Mouse (Mus musculus) hindbrain, embryonic 11.5 days (tissue): ENCODE measurements at regions not wholly inside any gene's neighbourhood (a gene's known extent, or its start where the extent isn't known, plus 50 kb on each side); places are given as distances from the start of the nearest gene placed in this dataset.

Source experiments
- ATAC-seq: fragments of 200-750 bp; cut with Nextera tagmentation; 2 replicates; pipeline ENCODE4 v1.8.0; 2017; ENCODE audit warnings: mild to moderate bottlenecking, moderate TSS enrichment, moderate library complexity; ENCODE audit not compliant: low FRiP score
- DNase-seq: peaks from one replicate; pipeline ENCODE4 v3.0.0-alpha.2; 2015; ENCODE audit warnings: low spot score
- H3K27ac ChIP-seq: fragments of 300-500 bp; sonication (generic); 2 replicates; pipeline ENCODE4 v1.5.1; 2014; ENCODE audit warnings: mild to moderate bottlenecking, low read depth, low read length
- H3K27me3 ChIP-seq: fragments of 300-500 bp; sonication (generic); 2 replicates; pipeline ENCODE4 v1.6.1; 2014; ENCODE audit warnings: mild to moderate bottlenecking, low read length, moderate library complexity, mixed read lengths; ENCODE audit not compliant: control insufficient read depth, insufficient read depth
- H3K36me3 ChIP-seq: fragments of 300-500 bp; sonication (generic); 2 replicates; pipeline ENCODE4 v1.6.1; 2014; ENCODE audit warnings: mild to moderate bottlenecking, low read length, moderate library complexity, mixed read lengths; ENCODE audit not compliant: control insufficient read depth, insufficient read depth
- H3K4me1 ChIP-seq: fragments of 300-500 bp; sonication (generic); replicated peaks from 2 replicates; pipeline ENCODE4 v1.6.1; 2014; ENCODE audit warnings: low read length, mixed read lengths; ENCODE audit not compliant: control insufficient read depth, insufficient read depth
- H3K4me2 ChIP-seq: fragments of 300-500 bp; sonication (generic); replicated peaks from 2 replicates; pipeline ENCODE4 v1.6.1; 2014; ENCODE audit warnings: mild to moderate bottlenecking, low read depth, low read length
- H3K4me3 ChIP-seq: fragments of 300-500 bp; sonication (generic); 2 replicates; pipeline ENCODE4 v1.5.1; 2014; ENCODE audit warnings: low read depth, low read length
- H3K9ac ChIP-seq: fragments of 300-500 bp; sonication (generic); 2 replicates; pipeline ENCODE4 v1.6.1; 2014; ENCODE audit warnings: low read depth, low read length
- H3K9me3 ChIP-seq: fragments of 300-500 bp; sonication (generic); 2 replicates; pipeline ENCODE4 v1.6.1; 2016; ENCODE audit warnings: low read length; ENCODE audit not compliant: control insufficient read depth
- WGBS: fragments of 180-500 bp; shearing (Covaris S2); extraction: QIAGEN DNeasy Blood & Tissue Kit; methylation state at CpG from one replicate; pipeline ENCODE4 v1.1.7; 2014; 5-methylcytosine and 5-hydroxymethylcytosine counted together

DNA sequence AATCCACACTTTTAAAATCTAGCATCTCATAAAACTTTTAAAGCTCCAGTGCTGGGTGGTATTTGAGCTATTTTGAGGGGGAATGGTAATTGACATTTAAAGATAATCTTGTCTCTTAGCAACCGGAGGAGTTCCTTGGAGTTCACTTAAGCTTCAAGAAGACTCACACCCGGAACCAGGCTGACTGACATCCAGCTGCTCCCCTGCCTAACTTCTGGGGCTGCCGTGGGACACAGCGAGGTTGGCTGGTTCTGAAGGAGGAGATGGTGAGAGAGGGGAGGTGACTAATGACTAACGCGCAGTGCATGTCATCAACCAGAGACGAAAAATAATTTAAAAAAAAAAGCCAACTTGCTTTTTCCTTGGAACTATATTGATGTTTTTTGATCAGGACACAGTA lies 157.7 kb upstream of the Ado start:
- no peak for ATAC-seq

DNA sequence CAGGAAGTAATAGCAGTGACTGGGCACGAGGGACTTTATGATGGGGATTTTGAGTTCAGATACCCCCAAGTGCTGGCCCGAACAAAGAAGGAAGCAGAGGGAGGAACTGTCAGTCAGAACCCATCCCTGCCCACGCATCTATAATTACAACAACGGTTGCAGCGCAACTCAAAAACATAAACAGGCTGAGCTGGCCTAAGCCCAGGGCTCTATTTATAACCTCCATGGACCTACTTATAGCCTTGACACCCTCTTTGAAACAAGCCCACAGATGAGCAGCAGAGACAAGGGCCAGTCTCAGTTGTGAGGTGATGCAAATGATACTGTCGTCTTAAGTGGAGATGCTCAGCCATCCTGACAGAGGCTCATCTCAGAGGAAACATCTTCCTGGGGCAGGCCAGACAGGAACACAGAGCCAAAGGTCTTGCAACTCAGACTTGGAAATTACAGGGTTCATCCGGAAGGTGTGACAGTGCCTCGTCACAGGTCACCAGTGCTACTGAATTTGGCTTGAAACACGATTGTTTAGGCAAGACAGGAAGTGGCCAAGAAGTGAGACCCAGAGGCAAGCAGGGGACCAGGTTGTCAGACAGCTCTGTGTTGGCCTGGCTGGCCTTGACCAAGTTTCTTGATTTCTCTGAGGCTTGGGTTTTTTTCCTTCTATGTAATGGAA lies 154.2 kb upstream of the Ado start:
- Histone ChIP-seq H3K27me3 (no peaks in the 10 kb centered on the region), H3K4me1 (no peaks in the 10 kb centered on the region), H3K4me3 (no peak overlapping the region), H3K9me3 (no peaks in the 10 kb centered on the region), H3K4me2 (no peak overlapping the region), H3K9ac (no peak overlapping the region), H3K27ac (no peak overlapping the region), H3K36me3 (no peaks in the 10 kb centered on the region)
- DNase-seq (no peak), ATAC-seq (no peak)
- 86% methylated on average over 9 of the region's 9 CpGs for WGBS

More for the DNA sequence above, 157.7 kb upstream of the Ado start:
- H3K27me3 ChIP-seq, result no peaks in the 10 kb centered on the region
- H3K4me1 ChIP-seq, result no peaks in the 10 kb centered on the region
- no peak overlapping the region for H3K4me3 ChIP-seq
- H3K9ac ChIP-seq, result no peak overlapping the region
- no peak for DNase-seq
- WGBS, result 76% methylated on average over 7 of the region's 7 CpGs
- H3K9me3 ChIP-seq, result no peaks in the 10 kb centered on the region
- no peak overlapping the region; the same call in 1 of the 2 replicates for H3K27ac ChIP-seq
- no peak overlapping the region for H3K4me2 ChIP-seq
- H3K36me3 ChIP-seq, result no peaks in the 10 kb centered on the region

DNA sequence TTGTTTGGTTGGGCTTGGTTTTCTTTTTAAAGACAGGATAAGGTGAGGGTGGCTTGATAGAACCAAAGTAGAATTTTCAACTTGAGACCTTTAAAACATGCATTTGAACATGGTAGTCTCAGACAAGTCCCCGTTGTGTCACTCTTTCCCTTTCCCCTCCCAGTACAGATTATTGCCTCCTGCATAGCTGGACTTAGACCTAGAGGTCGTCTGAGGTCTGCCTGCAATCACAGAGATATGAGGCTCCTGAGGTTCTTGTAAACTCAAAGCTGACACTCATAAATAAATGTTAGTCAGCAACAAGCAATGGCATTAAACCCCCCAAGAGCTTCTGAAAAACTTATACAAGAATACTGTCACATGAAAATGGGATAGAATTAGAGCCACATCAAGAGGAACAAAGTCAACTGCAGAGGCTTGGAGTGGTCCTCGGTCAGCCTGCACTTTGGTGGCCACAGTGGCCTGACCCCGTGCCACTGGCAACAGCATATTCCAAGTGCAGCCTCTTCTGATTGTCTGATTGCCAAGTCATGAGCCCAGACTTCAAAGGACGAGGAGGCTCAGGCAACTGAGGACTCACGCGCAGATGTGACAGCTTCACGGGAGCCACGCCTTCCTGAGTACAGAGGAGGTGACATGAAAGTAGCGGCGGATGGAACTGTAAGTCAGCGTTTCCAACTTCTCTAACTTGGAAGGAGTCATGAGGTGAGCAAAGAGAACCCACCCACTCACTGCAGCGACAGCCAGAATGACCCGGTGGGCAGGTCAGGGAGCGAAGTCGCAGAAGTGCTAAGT lies 148.8 kb upstream of the Ado start:
- Histone ChIP-seq H3K9me3 (no peaks in the 10 kb centered on the region), H3K4me2 (no peak overlapping the region), H3K4me1 (no peaks in the 10 kb centered on the region), H3K36me3 (no peaks in the 10 kb centered on the region), H3K27me3 (no peaks in the 10 kb centered on the region), H3K4me3 (no peak overlapping the region), H3K9ac (no peak overlapping the region), H3K27ac (no peak overlapping the region)
- 84% methylated on average over 16 of the region's 16 CpGs for WGBS
- DNase-seq (no peak), ATAC-seq (no peak)

DNA sequence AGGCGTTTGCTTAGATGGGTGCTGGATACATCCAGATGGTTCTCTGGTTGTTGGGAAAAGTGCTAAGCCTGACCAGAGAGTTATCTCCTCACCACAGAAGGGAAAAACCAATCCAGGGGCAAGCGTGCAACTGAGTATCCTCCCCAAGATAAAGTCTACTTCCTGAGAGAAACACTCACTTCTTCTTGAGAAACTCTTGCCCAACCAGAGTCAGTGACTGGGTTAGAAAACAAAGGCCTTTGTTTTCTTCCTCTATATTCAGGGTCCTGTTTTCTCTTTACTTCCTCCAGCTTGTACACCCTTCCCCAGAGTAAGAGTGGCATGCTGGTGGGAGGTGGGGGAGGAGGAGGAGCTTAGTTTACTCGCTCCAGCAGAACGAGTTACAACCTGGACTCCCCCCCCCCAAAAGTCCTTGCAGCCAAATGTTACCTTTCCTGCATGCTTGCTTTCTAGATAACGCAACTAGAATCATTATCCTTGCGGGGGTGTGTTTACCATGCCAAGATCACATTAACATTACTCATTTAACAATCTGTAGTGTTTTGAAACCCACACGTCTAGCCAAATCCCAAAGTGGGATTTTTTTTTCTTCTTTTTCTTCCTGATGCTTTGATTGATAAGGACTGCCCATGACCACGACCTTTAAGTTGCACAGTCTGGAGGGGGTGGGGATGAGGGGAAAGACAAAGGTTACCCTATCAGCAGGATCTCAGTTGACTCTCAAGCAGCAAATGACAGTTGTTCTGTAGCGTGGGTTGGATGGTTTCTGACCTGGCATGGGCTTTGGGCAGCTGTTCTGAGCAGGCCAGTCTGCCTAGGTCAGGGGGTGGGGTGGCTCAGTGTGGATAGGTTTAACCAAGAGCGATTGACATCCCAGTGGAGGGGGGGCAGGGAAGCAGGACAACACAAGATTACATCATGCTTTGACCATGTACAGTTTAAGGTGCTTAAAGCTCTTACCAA lies 147.4 kb upstream of the Ado start:
- Histone ChIP-seq H3K36me3 (no peaks in the 10 kb centered on the region), H3K27me3 (no peaks in the 10 kb centered on the region), H3K9ac (no peak overlapping the region), H3K9me3 (no peaks in the 10 kb centered on the region), H3K27ac (no peak overlapping the region), H3K4me2 (no peak overlapping the region), H3K4me1 (no peaks in the 10 kb centered on the region), H3K4me3 (no peak overlapping the region)
- DNase-seq, result no peak
- no peak for ATAC-seq
- 55% methylated on average over 10 of the region's 10 CpGs for WGBS

DNA sequence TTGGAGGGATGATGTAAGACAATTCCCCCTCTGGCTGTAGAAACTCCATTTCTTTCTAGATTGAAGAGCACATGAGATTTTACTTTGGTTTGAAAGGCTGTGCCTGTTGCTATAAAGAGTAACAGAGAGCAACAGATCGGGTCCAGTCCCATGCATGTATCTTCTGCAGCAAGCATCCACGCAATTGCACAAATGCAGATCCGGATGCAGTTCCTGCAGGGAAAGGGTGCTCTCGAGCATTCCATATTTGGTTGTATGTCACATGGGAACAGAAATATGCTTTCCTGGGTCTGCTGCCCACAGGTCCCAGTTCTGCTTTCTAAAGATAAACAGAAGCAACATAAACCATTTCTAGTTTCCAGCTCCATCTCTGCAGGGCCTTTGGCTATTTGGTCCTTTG lies 146.0 kb upstream of the Ado start:
- Histone ChIP-seq H3K36me3 (no peaks in the 10 kb centered on the region), H3K4me3 (no peak overlapping the region), H3K27ac (no peak overlapping the region), H3K9ac (no peak overlapping the region), H3K4me2 (no peak overlapping the region), H3K9me3 (no peaks in the 10 kb centered on the region), H3K27me3 (no peaks in the 10 kb centered on the region), H3K4me1 (no peaks in the 10 kb centered on the region)
- DNase-seq (no peak), ATAC-seq (no peak)
- WGBS, result 88% methylated on average over 4 of the region's 4 CpGs

DNA sequence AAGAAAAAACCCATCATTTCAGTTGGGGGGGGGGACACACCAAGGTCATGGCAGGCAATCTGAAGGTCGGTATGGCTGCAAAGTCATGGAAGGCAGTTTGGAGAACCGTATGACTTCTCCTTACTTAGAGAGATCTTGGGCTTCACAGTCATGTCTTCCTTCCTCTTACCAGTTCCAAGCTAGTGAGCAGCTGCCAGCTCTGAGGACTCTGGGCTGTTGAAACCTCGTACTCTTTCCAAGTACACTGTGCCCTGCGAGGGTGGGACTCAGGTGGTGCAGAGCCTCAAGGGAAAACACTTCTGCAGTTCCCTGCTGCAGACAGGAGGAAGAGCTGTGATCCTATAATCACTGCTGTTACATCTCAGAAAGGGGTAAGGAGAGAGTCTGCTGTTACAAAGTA lies 144.8 kb upstream of the Ado start:
- Histone ChIP-seq H3K4me2 (no peak overlapping the region), H3K4me3 (no peak overlapping the region), H3K36me3 (no peaks in the 10 kb centered on the region), H3K9me3 (no peaks in the 10 kb centered on the region), H3K27ac (no peak overlapping the region), H3K27me3 (no peaks in the 10 kb centered on the region), H3K4me1 (no peaks in the 10 kb centered on the region), H3K9ac (no peak overlapping the region)
- DNase-seq (no peak), ATAC-seq (no peak)
- WGBS, result 84% methylated on average over 4 of the region's 4 CpGs

DNA sequence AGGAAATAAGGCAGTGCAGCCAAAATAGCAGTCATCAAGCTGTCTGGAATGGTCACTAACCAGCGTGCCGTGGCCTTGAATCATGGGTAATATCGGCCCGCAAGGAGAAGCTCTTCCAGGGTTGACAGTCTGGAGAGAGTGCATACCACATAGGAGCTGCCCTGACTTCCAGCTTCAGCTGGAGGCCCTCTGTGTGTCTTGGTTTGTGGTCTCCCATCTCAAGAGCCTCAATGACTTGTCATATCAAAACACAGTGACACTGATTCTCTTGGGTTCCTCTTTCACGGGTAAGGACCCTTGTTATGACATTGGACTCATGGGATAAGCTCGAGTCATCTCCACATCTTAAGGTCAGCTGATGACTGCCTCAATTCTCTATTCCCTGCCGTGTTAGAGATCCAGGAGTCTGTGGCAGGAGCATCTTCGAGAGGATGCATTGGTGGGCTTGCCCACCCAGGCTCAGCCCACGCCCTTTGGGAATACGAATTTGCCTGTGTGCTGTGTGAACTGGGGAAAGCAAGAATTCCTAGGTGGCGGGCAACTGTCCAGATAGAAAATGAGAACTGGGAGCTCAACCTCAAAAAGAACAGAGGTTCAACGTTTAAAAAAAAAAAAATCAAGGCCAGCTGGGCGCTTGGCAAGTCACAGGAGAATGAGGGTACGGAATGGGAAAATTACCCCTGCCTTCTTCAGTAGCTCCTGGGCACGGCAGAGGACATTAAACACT lies 141.4 kb upstream of the Ado start:
- ATAC-seq, result no peak
- H3K36me3 ChIP-seq, result no peaks in the 10 kb centered on the region
- no peak overlapping the region for H3K4me3 ChIP-seq
- H3K9me3 ChIP-seq, result no peaks in the 10 kb centered on the region
- DNase-seq, result no peak
- no peak overlapping the region for H3K9ac ChIP-seq
- no peak overlapping the region for H3K4me2 ChIP-seq
- no peaks in the 10 kb centered on the region for H3K4me1 ChIP-seq
- no peak overlapping the region for H3K27ac ChIP-seq
- 92% methylated on average over 15 of the region's 15 CpGs for WGBS
- H3K27me3 ChIP-seq, result no peaks in the 10 kb centered on the region

DNA sequence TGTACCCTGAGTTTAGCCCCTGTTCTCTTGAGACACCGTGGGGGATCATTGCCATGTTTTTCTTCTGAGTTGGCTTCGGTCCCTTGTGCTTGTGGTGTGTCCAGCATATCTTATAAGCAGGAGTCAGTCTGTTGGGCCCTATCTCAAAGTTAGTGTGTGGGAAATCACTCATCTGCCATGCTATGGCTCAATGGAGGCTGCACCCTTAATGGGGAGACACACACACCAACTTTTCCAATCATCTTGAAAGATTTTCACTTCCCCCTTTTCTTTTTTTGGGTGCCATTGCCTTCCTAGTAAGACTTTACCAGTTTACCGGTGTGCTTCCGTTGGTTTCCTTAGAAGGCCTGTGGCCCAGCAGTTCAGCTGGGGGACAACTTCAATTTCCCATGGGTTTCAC lies 130.6 kb upstream of the Ado start:
- no peaks in the 10 kb centered on the region for H3K4me1 ChIP-seq
- ATAC-seq (no peak), DNase-seq (no peak)
- no peak overlapping the region for H3K4me2 ChIP-seq
- no peak overlapping the region for H3K9ac ChIP-seq
- H3K4me3 ChIP-seq, result no peak overlapping the region
- WGBS, result 89% methylated on average over 4 of the region's 4 CpGs
- no peaks in the 10 kb centered on the region for H3K36me3 ChIP-seq
- no peaks in the 10 kb centered on the region for H3K27me3 ChIP-seq
- H3K27ac ChIP-seq, result no peak overlapping the region
- no peaks in the 10 kb centered on the region for H3K9me3 ChIP-seq
